Mouse (Mus musculus): ENCODE results near the gene Stra6l. TPM values are rescaled to one million over a fixed set of nuclear protein-coding genes. Genes with fewer than 3 reads are reported as not detected.

Gene Stra6l
- polyA plus RNA-seq, 1 experiment from 2014 or later: 2.8 TPM

DNA sequence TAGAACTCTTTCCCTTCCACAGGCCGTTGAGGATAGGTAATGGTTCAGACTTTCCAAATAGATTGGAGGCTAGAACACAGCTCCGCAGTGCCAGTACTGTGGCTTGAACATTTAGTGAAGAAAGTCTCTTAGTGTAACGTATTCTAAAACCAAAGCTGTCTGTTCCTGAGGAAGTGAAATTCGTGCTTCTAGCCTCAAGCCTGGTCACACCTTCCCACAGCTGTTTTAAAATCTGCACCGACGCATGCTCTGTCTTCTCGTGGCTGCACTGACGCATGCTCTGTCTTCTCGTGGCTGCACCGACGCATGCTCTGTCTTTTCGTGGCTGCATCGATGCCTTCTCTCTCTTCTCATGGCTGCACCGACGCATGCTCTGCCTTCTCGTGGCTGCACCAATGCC is 34.8 kb downstream of the Stra6l start:
- 94% methylated on average over 16 of the region's 16 CpGs for WGBS
- Histone ChIP-seq H3K4me2 (ENCODE audit: low read depth, severe bottlenecking) (no peak overlapping the region), H3K9ac (ENCODE audit: low read length) (no peak overlapping the region)

GRCm38 (mm10) chr4:45889487-45889886 is 41.0 kb downstream of the Stra6l start:
- WGBS: 64% methylated on average over 6 of the region's 6 CpGs
- H3K27me3 ChIP-seq (ENCODE audit: control insufficient read depth, insufficient read depth, low read length): no peaks in the 10 kb centered on the region

More for the DNA sequence above, 34.8 kb downstream of the Stra6l start:
- no peaks in the 10 kb centered on the region for H3K27me3 ChIP-seq (ENCODE audit: control insufficient read depth, insufficient read depth, low read length)
- no peak overlapping the region for H3K27ac ChIP-seq (replicated peaks; ENCODE audit: low read depth, low read length)
- H3K4me1 ChIP-seq (ENCODE audit: control insufficient read depth, insufficient read depth, low read length): no peaks in the 10 kb centered on the region
- H3K36me3 ChIP-seq (ENCODE audit: control insufficient read depth, insufficient read depth, low read length): no peaks in the 10 kb centered on the region
- H3K9me3 ChIP-seq (ENCODE audit: control insufficient read depth, low read length): no peaks in the 10 kb centered on the region
- no peak for ATAC-seq (ENCODE audit: insufficient number of reproducible peaks, low FRiP score, low TSS enrichment, low read depth)
- no peak for DNase-seq (ENCODE audit: low spot score)
- H3K4me3 ChIP-seq (ENCODE audit: low read depth, low read length): no peak overlapping the region

DNA sequence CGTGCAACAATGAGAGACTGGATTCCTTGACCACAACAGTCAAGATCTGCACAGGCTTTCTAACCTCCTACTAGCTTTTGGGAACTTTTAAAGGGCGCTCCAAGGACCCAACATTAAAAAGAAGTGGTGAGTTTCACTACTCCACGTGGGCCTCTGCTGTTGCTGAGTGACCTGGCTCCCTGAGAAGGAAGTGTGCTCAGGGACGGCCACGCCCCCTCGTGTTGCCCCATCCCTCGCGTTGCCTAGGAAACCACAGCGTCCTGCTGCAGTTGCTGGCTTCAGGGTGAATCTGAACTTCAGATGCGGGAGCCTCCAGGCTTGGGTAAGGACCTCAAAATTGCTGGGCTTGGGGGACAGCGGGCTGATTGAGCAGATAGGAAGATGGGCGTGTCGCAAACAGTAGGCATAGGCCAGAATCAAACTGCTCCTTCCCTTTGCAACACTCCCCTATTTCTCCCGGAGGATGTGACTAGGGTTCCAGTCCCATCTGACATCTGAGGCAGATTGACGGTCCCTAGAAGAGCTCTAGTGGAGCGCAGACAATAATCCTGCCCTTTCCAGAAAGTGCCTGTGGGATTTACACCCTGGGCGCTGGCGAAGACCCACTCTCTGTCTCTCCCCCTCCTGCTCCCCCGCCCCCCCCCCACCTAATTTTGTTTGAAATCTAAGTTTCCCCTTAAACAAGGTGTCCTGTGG is 41.8 kb downstream of the Stra6l start, which contains the start of gene Ccdc180:
Gene Ccdc180 (plus strand): TSS at position 238 of the 696 bp plus-strand sequence.
- peak; percentile 84 for DNase-seq (ENCODE audit: low spot score)
- H3K4me1 ChIP-seq (ENCODE audit: control insufficient read depth, insufficient read depth, low read length): peaks cover 4% of the 10 kb centered on the region; the same call in 1 of the 2 replicates
- WGBS: 13% methylated on average over 19 of the region's 19 CpGs
- no peak for ATAC-seq (ENCODE audit: insufficient number of reproducible peaks, low FRiP score, low TSS enrichment, low read depth)
- no peaks in the 10 kb centered on the region for H3K9me3 ChIP-seq (ENCODE audit: control insufficient read depth, low read length)
- H3K4me2 ChIP-seq (ENCODE audit: low read depth, severe bottlenecking): peak within 1 kb of the TSS; percentile 31; the same call in 1 of the 2 replicates
- H3K27me3 ChIP-seq (ENCODE audit: control insufficient read depth, insufficient read depth, low read length): no peaks in the 10 kb centered on the region
- H3K27ac ChIP-seq (replicated peaks; ENCODE audit: low read depth, low read length): no peak within 1 kb of the TSS
- no peak within 1 kb of the TSS for H3K4me3 ChIP-seq (ENCODE audit: low read depth, low read length)
- H3K9ac ChIP-seq (ENCODE audit: low read length): no peak within 1 kb of the TSS
- H3K36me3 ChIP-seq (ENCODE audit: control insufficient read depth, insufficient read depth, low read length): no peaks in the 10 kb centered on the region

More at GRCm38 (mm10) chr4:45889487-45889886, 41.0 kb downstream of the Stra6l start:
- Histone ChIP-seq H3K36me3 (ENCODE audit: control insufficient read depth, insufficient read depth, low read length) (no peaks in the 10 kb centered on the region), H3K9me3 (ENCODE audit: control insufficient read depth, low read length) (no peaks in the 10 kb centered on the region), H3K4me2 (ENCODE audit: low read depth, severe bottlenecking) (no peak overlapping the region), H3K4me3 (ENCODE audit: low read depth, low read length) (no peak overlapping the region), H3K27ac (replicated peaks; ENCODE audit: low read depth, low read length) (no peak overlapping the region), H3K9ac (ENCODE audit: low read length) (no peak overlapping the region), H3K4me1 (ENCODE audit: control insufficient read depth, insufficient read depth, low read length) (peaks cover 4% of the 10 kb centered on the region; the same call in 1 of the 2 replicates)
- ATAC-seq (ENCODE audit: insufficient number of reproducible peaks, low FRiP score, low TSS enrichment, low read depth): no peak
- no peak for DNase-seq (ENCODE audit: low spot score)

- Histone ChIP-seq H3K27me3 (ENCODE audit: control insufficient read depth, insufficient read depth, low read length) (no peaks in the 10 kb centered on the region), H3K9ac (ENCODE audit: low read length) (no peak overlapping the region), H3K4me2 (ENCODE audit: low read depth, severe bottlenecking) (peak overlapping the region; percentile 10; the same call in 1 of the 2 replicates)
These were observed 48.1 kb downstream of the Stra6l start for GRCm38 (mm10) chr4:45896425-45897081.

DNA sequence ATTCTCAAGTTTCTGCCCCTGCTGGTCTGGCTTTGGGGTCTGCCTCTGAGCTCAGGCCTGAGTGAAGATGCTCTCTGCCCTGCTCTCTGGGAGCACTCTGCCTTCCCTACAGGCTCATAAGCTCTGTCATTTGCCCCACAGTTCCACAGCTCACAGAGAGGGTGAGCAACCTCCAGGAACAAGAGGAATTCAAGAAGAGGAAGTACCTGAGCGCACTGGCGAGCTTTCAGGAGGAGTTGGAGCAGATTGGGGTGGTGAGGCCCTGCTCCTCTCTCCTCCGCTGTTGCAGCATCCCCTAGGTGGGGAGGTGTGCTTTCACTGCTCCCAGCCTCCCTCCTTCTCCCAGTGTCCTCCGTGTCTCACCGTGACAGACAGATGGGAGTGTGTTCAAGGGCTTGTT is 49.9 kb downstream of the Stra6l start:
- DNase-seq (ENCODE audit: low spot score) (no peak), ATAC-seq (ENCODE audit: insufficient number of reproducible peaks, low FRiP score, low TSS enrichment, low read depth) (no peak)
- WGBS: 50% methylated on average over 5 of the region's 5 CpGs
- Histone ChIP-seq H3K9ac (ENCODE audit: low read length) (no peak overlapping the region), H3K27ac (replicated peaks; ENCODE audit: low read depth, low read length) (no peak overlapping the region), H3K9me3 (ENCODE audit: control insufficient read depth, low read length) (no peaks in the 10 kb centered on the region), H3K4me2 (ENCODE audit: low read depth, severe bottlenecking) (no peak overlapping the region), H3K4me3 (ENCODE audit: low read depth, low read length) (no peak overlapping the region), H3K27me3 (ENCODE audit: control insufficient read depth, insufficient read depth, low read length) (no peaks in the 10 kb centered on the region), H3K4me1 (ENCODE audit: control insufficient read depth, insufficient read depth, low read length) (no peaks in the 10 kb centered on the region), H3K36me3 (ENCODE audit: control insufficient read depth, insufficient read depth, low read length) (no peaks in the 10 kb centered on the region)

More at GRCm38 (mm10) chr4:45896425-45897081, 48.1 kb downstream of the Stra6l start:
- ATAC-seq (ENCODE audit: insufficient number of reproducible peaks, low FRiP score, low TSS enrichment, low read depth) (no peak), DNase-seq (ENCODE audit: low spot score) (peak; percentile 29)
- H3K4me1 ChIP-seq (ENCODE audit: control insufficient read depth, insufficient read depth, low read length): no peaks in the 10 kb centered on the region
- H3K9me3 ChIP-seq (ENCODE audit: control insufficient read depth, low read length): no peaks in the 10 kb centered on the region
- no peak overlapping the region for H3K27ac ChIP-seq (replicated peaks; ENCODE audit: low read depth, low read length)
- no peak overlapping the region for H3K4me3 ChIP-seq (ENCODE audit: low read depth, low read length)
- WGBS: 13% methylated on average over 16 of the region's 16 CpGs
- H3K36me3 ChIP-seq (ENCODE audit: control insufficient read depth, insufficient read depth, low read length): no peaks in the 10 kb centered on the region

- Histone ChIP-seq H3K9ac (ENCODE audit: low read length) (no peak overlapping the region), H3K4me3 (ENCODE audit: low read depth, low read length) (no peak overlapping the region), H3K4me1 (ENCODE audit: control insufficient read depth, insufficient read depth, low read length) (no peaks in the 10 kb centered on the region), H3K27me3 (ENCODE audit: control insufficient read depth, insufficient read depth, low read length) (no peaks in the 10 kb centered on the region), H3K36me3 (ENCODE audit: control insufficient read depth, insufficient read depth, low read length) (no peaks in the 10 kb centered on the region), H3K4me2 (ENCODE audit: low read depth, severe bottlenecking) (no peak overlapping the region), H3K9me3 (ENCODE audit: control insufficient read depth, low read length) (no peaks in the 10 kb centered on the region), H3K27ac (replicated peaks; ENCODE audit: low read depth, low read length) (no peak overlapping the region)
- DNase-seq (ENCODE audit: low spot score) (no peak), ATAC-seq (ENCODE audit: insufficient number of reproducible peaks, low FRiP score, low TSS enrichment, low read depth) (no peak)
- WGBS: 92% methylated on average over 13 of the region's 13 CpGs
These were observed 60.8 kb downstream of the Stra6l start for GRCm38 (mm10) chr4:45909256-45909655.

DNA sequence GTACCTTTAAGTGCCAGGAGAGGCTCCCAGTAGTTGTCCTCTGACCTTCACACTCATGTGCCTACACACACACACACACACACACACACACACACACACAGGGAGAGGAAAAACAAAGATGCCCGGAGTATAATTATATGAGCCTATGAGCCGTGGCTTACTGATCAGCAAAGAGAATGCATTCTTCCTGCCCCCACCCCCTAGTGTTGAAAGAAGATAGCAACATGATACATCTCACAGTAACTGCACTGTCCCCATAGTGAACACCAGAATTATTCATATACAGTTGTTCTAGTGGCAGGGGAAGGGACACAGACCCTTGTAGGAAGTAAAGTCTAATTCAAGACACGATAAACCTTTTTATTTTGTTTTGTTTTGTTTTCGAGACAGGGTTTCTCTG is 61.5 kb downstream of the Stra6l start:
- no peaks in the 10 kb centered on the region for H3K4me1 ChIP-seq (ENCODE audit: control insufficient read depth, insufficient read depth, low read length)
- no peaks in the 10 kb centered on the region for H3K36me3 ChIP-seq (ENCODE audit: control insufficient read depth, insufficient read depth, low read length)
- no peak for DNase-seq (ENCODE audit: low spot score)
- H3K9me3 ChIP-seq (ENCODE audit: control insufficient read depth, low read length): no peaks in the 10 kb centered on the region
- H3K4me2 ChIP-seq (ENCODE audit: low read depth, severe bottlenecking): no peak overlapping the region
- no peak overlapping the region for H3K9ac ChIP-seq (ENCODE audit: low read length)
- no peaks in the 10 kb centered on the region for H3K27me3 ChIP-seq (ENCODE audit: control insufficient read depth, insufficient read depth, low read length)
- H3K4me3 ChIP-seq (ENCODE audit: low read depth, low read length): no peak overlapping the region
- WGBS: 79% methylated on average over 4 of the region's 4 CpGs
- no peak for ATAC-seq (ENCODE audit: insufficient number of reproducible peaks, low FRiP score, low TSS enrichment, low read depth)
- no peak overlapping the region for H3K27ac ChIP-seq (replicated peaks; ENCODE audit: low read depth, low read length)

GRCm38 (mm10) chr4:45911256-45911655 is 62.8 kb downstream of the Stra6l start:
- H3K9me3 ChIP-seq (ENCODE audit: control insufficient read depth, low read length): no peaks in the 10 kb centered on the region
- WGBS: 86% methylated on average over 5 of the region's 5 CpGs
- no peak for DNase-seq (ENCODE audit: low spot score)
- H3K27me3 ChIP-seq (ENCODE audit: control insufficient read depth, insufficient read depth, low read length): no peaks in the 10 kb centered on the region
- no peak for ATAC-seq (ENCODE audit: insufficient number of reproducible peaks, low FRiP score, low TSS enrichment, low read depth)
- H3K4me1 ChIP-seq (ENCODE audit: control insufficient read depth, insufficient read depth, low read length): no peaks in the 10 kb centered on the region
- no peak overlapping the region for H3K4me3 ChIP-seq (ENCODE audit: low read depth, low read length)
- no peak overlapping the region for H3K4me2 ChIP-seq (ENCODE audit: low read depth, severe bottlenecking)
- no peak overlapping the region for H3K27ac ChIP-seq (replicated peaks; ENCODE audit: low read depth, low read length)
- H3K36me3 ChIP-seq (ENCODE audit: control insufficient read depth, insufficient read depth, low read length): no peaks in the 10 kb centered on the region
- no peak overlapping the region for H3K9ac ChIP-seq (ENCODE audit: low read length)
